Mouse (Mus musculus) heart, adult 2 months (tissue): ENCODE data around the gene Usp40.

Experiments
- CTCF ChIP-seq: fragments of 200-600 bp; IDR thresholded peaks from 2 replicates; pipeline ENCODE4 v1.8.1; 2022; ENCODE audit warnings: antibody characterized with exemption, mild to moderate bottlenecking, moderate library complexity
- EP300 ChIP-seq: fragments of 200-500 bp; IDR thresholded peaks from 2 replicates; pipeline ENCODE4 v1.6.1; 2011; ENCODE audit warnings: low read depth, low read length, control low read depth; ENCODE audit not compliant: insufficient read depth
- POLR2A ChIP-seq: fragments of 200-500 bp; IDR thresholded peaks from 2 replicates; pipeline ENCODE4 v1.6.1; 2011; ENCODE audit warnings: mild to moderate bottlenecking, low read depth, low read length, control low read depth; ENCODE audit not compliant: insufficient read depth

GRCm38 (mm10) chr1:87902186-87902585, 106.2 kb downstream of the Usp40 start:
- TF ChIP-seq POLR2A (no peak), EP300 (no peak), CTCF (no peak)
